ENCODE assay signal across 7 mouse cellular contexts in genomic region chr11:5057856-5058641, GRCm38 (mm10). TPM values are rescaled to one million over a fixed set of nuclear protein-coding genes. Genes with fewer than 3 reads are reported as not detected.
DNase-seq lines count a peak whose midpoint lies in the region; ATAC-seq and TF ChIP-seq lines count a peak whose summit lies in the region.

Rasl10a (plus strand) TSS chr11:5058128.

- peaks cover 50% of the 10 kb centered on the region for H3K27me3 ChIP-seq in forebrain, postnatal 0 days (ENCODE audit: insufficient read depth, low read length)
- H3K27me3 ChIP-seq in intestine, embryonic 16.5 days (replicated peaks; ENCODE audit: control insufficient read depth, insufficient read depth, low read length): peaks cover 39% of the 10 kb centered on the region
- peaks cover 89% of the 10 kb centered on the region for H3K27me3 ChIP-seq in limb, embryonic 10.5 days (ENCODE audit: low read depth, poor library complexity, severe bottlenecking)
- H3K27me3 ChIP-seq in midbrain, embryonic 16.5 days (ENCODE audit: control insufficient read depth, insufficient read depth, low read depth, low read length): peaks cover 55% of the 10 kb centered on the region
- no peaks in the 10 kb centered on the region for H3K27me3 ChIP-seq in testis, adult 2 months (ENCODE audit: control insufficient read depth, insufficient read depth, low read length)

- TF ChIP-seq CTCF in forebrain, postnatal 0 days (IDR thresholded peaks at IDR 0.05; ENCODE audit: low read depth): no peak
- no peak for TF ChIP-seq CTCF in testis, adult 2 months (IDR thresholded peaks at IDR 0.05; ENCODE audit: control insufficient read depth, insufficient read depth, insufficient replicate concordance, low read depth, low read length)

- no peaks in the 10 kb centered on the region for H3K9me3 ChIP-seq in forebrain, postnatal 0 days (ENCODE audit: low read length)
- H3K9me3 ChIP-seq in intestine, embryonic 16.5 days (ENCODE audit: control insufficient read depth, low read length): no peaks in the 10 kb centered on the region
- H3K9me3 ChIP-seq in limb, embryonic 10.5 days (replicated peaks): no peaks in the 10 kb centered on the region
- no peaks in the 10 kb centered on the region for H3K9me3 ChIP-seq in midbrain, embryonic 16.5 days (replicated peaks; ENCODE audit: control insufficient read depth, low read length, poor library complexity, severe bottlenecking)

- H3K4me1 ChIP-seq in forebrain, postnatal 0 days (ENCODE audit: insufficient read depth): peaks cover 23% of the 10 kb centered on the region
- H3K4me1 ChIP-seq in intestine, embryonic 16.5 days (ENCODE audit: control insufficient read depth, insufficient read depth, low read length): peaks cover 34% of the 10 kb centered on the region
- H3K4me1 ChIP-seq in limb, embryonic 10.5 days: peaks cover 63% of the 10 kb centered on the region
- peaks cover 35% of the 10 kb centered on the region for H3K4me1 ChIP-seq in midbrain, embryonic 16.5 days (ENCODE audit: control insufficient read depth, insufficient read depth, low read length)
- H3K4me1 ChIP-seq in testis, adult 2 months (ENCODE audit: control insufficient read depth, insufficient read depth, low read length): peaks cover 51% of the 10 kb centered on the region

- ATAC-seq in forebrain, postnatal 0 days: peak; percentile 7; the same call in 1 of the 2 replicates
- ATAC-seq in intestine, embryonic 16.5 days: no peak
- peak; percentile 7; the same call in 1 of the 2 replicates for ATAC-seq in midbrain, embryonic 16.5 days

- H3K4me3 ChIP-seq in forebrain, postnatal 0 days (ENCODE audit: low read depth, low read length): peak within 1 kb of the TSS; percentile 47
- peak within 1 kb of the TSS; percentile 50 for H3K4me3 ChIP-seq in intestine, embryonic 16.5 days (ENCODE audit: low read length)
- H3K4me3 ChIP-seq in limb, embryonic 10.5 days: peak within 1 kb of the TSS; percentile 48
- peak within 1 kb of the TSS; percentile 49 for H3K4me3 ChIP-seq in midbrain, embryonic 16.5 days (ENCODE audit: low read depth, low read length)
- H3K4me3 ChIP-seq in testis, adult 2 months (ENCODE audit: control insufficient read depth, low read depth, low read length): peak within 1 kb of the TSS; percentile 75

- DNase-seq in CD4-positive helper T cell, adult 2 months (ENCODE audit: low read depth, low spot score): peak; percentile 58
- DNase-seq in MN1 (ENCODE audit: low spot score): peak; percentile 67
- peak; percentile 45 for DNase-seq in forebrain, postnatal 0 days
- peak; percentile 72 for DNase-seq in limb, embryonic 10.5 days (ENCODE audit: low spot score)

- H3K4me2 ChIP-seq in forebrain, postnatal 0 days (ENCODE audit: low read depth): peak within 1 kb of the TSS; percentile 87
- H3K4me2 ChIP-seq in intestine, embryonic 16.5 days (ENCODE audit: low read depth, low read length): peak within 1 kb of the TSS; percentile 85
- peak within 1 kb of the TSS; percentile 90 for H3K4me2 ChIP-seq in midbrain, embryonic 16.5 days (ENCODE audit: low read length)

- 0 out of 2 replicates have a peak, but pooled peaks have one; percentile 37 for TF ChIP-seq POLR2A in testis, adult 2 months (IDR thresholded peaks at IDR 0.05; ENCODE audit: control insufficient read depth, low read depth, low read length)

- peaks cover 8% of the 10 kb centered on the region; the same call in 1 of the 2 replicates for H3K36me3 ChIP-seq in forebrain, postnatal 0 days (ENCODE audit: insufficient read depth)
- H3K36me3 ChIP-seq in intestine, embryonic 16.5 days (ENCODE audit: control insufficient read depth, insufficient read depth, low read length): no peaks in the 10 kb centered on the region
- peaks cover 4% of the 10 kb centered on the region; the same call in 1 of the 2 replicates for H3K36me3 ChIP-seq in limb, embryonic 10.5 days
- no peaks in the 10 kb centered on the region for H3K36me3 ChIP-seq in midbrain, embryonic 16.5 days (ENCODE audit: control insufficient read depth, insufficient read depth, low read length)
- H3K36me3 ChIP-seq in testis, adult 2 months (ENCODE audit: control insufficient read depth, insufficient read depth, low read length): no peaks in the 10 kb centered on the region

- peak within 1 kb of the TSS; percentile 60 for H3K9ac ChIP-seq in forebrain, postnatal 0 days
- peak within 1 kb of the TSS; percentile 61 for H3K9ac ChIP-seq in intestine, embryonic 16.5 days (ENCODE audit: low read depth, low read length)
- peak within 1 kb of the TSS; percentile 66 for H3K9ac ChIP-seq in midbrain, embryonic 16.5 days (ENCODE audit: low read depth, low read length)

- no peak within 1 kb of the TSS for H3K27ac ChIP-seq in forebrain, postnatal 0 days (ENCODE audit: low read depth, low read length)
- H3K27ac ChIP-seq in intestine, embryonic 16.5 days (ENCODE audit: low read length): no peak within 1 kb of the TSS
- 0 out of 2 replicates have a peak within 1 kb of the TSS, but pooled peaks have one; percentile 9 for H3K27ac ChIP-seq in limb, embryonic 10.5 days
- no peak within 1 kb of the TSS for H3K27ac ChIP-seq in midbrain, embryonic 16.5 days (ENCODE audit: low read length)
- peak within 1 kb of the TSS; percentile 10; the same call in 1 of the 2 replicates for H3K27ac ChIP-seq in testis, adult 2 months (ENCODE audit: control insufficient read depth, insufficient read depth, low read depth, low read length)

- 3% methylated on average over 76 of the region's 77 CpGs for WGBS in forebrain, postnatal 0 days
- WGBS in intestine, embryonic 16.5 days: 2% methylated on average over 71 of the region's 77 CpGs
- WGBS in limb, embryonic 10.5 days: 2% methylated on average over 68 of the region's 77 CpGs
- 2% methylated on average over 77 of the region's 77 CpGs for WGBS in midbrain, embryonic 16.5 days

RNA-seq across cellular contexts. Expression of gene Rasl10a, which starts in this region (rescaled TPM):
- total RNA-seq in forebrain, postnatal 0 days (2014; rRNA removed): 2.3 and 6.8 TPM in 2 replicates
- polyA plus RNA-seq in forebrain, postnatal 0 days (2015; fragmentation: Nextera tagmentation; extraction: Ambion mirVana): 4.5 and 5.3 TPM in 2 replicates
- 0.69 and 0.71 TPM in 2 replicates for polyA plus RNA-seq in intestine, embryonic 16.5 days (2015; fragmentation: Nextera tagmentation; extraction: Ambion mirVana)
- 0.34 and 0.51 TPM in 2 replicates for polyA plus RNA-seq in limb, embryonic 10.5 days (2016; fragmentation: Nextera tagmentation; extraction: Ambion mirVana)
- polyA plus RNA-seq in midbrain, embryonic 16.5 days (2015; fragmentation: Nextera tagmentation; extraction: Ambion mirVana): 1.1 and 1.2 TPM in 2 replicates
- 2.5 and 3.9 TPM in 2 replicates for polyA plus RNA-seq in testis, adult 2 months (2012; rRNA removed)

Comparison
In these comparisons a context has a peak if more than half of its experiments do, and no peak if none do; other contexts are left out.
1. Peak in DNase-seq, H3K4me3 ChIP-seq and H3K27ac ChIP-seq in limb, embryonic 10.5 days; RNA of the gene not detected or under 1 TPM.